Mouse (Mus musculus): ENCODE measurements at regions not wholly inside any gene's neighbourhood (a gene's known extent, or its start where the extent isn't known, plus 50 kb on each side); places are given as distances from the start of the nearest gene placed in this dataset.

GRCm38 (mm10) chr1:75728859-75729258 is 182.8 kb downstream of the Slc4a3 start:
- no peak for TF ChIP-seq CTCF (IDR thresholded peaks at IDR 0.05; ENCODE audit: control insufficient read depth, insufficient read depth, insufficient read length)
- TF ChIP-seq FOSL1 (IDR thresholded peaks at IDR 0.05; ENCODE audit: insufficient read depth, low read length, poor library complexity, severe bottlenecking) = no peak
- TF ChIP-seq MAX (IDR thresholded peaks at IDR 0.05) = no peak
- TF ChIP-seq MYOG (IDR thresholded peaks at IDR 0.05; ENCODE audit: control insufficient read depth, extremely low read depth, insufficient read length) = no peak
- TF ChIP-seq USF1 (IDR thresholded peaks at IDR 0.05; ENCODE audit: low read depth) = no peak
- TF ChIP-seq MYOD1 (IDR thresholded peaks at IDR 0.05; ENCODE audit: control insufficient read depth, insufficient read length, low read depth) = no peak

Measured in C2C12 (cell line).